Mouse (Mus musculus): Measurements from ENCODE around the gene Lmntd1. TPM values are rescaled to one million over a fixed set of nuclear protein-coding genes. Genes with fewer than 3 reads are reported as not detected.

Lmntd1 gene
- polyA plus RNA-seq, 1 experiment = not detected

DNA sequence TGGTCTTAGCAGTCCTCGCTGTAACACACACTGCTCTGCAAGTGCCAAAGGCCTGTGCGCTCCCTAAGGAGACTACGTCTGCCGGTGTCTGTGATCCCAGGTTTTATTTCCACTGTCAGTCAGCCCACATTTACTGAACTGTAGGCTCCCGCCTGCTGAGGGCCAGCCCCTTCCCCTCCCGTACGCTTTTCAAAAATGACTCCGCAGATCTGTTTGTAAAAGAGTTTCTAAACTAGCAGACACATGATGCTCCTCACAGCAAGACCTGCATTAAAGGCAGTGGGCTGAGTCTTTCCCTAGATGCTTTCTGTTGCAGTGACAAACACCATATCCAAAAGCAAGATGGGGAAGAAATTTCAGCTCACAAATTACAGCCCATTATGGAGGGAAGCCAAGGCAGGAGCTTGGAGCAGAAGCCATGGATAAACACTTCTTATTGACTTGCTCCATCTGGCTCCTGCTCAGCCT is 21.6 kb downstream of the Lmntd1 start:
- no peak overlapping the region for H3K27ac ChIP-seq (ENCODE audit: insufficient read depth, low read depth, low read length)
- WGBS = 65% methylated on average over 8 of the region's 8 CpGs
- TF ChIP-seq CTCF (IDR thresholded peaks at IDR 0.05; ENCODE audit: insufficient read depth, low read depth, low read length) (no peak), POLR2A (IDR thresholded peaks at IDR 0.05; ENCODE audit: insufficient read depth, low read depth, low read length) (no peak)
- peaks cover 3% of the 10 kb centered on the region; the same call in 1 of the 2 replicates for H3K4me1 ChIP-seq (ENCODE audit: control insufficient read depth, insufficient read depth, low read length)
- no peak overlapping the region for H3K4me3 ChIP-seq (ENCODE audit: insufficient read depth, low read depth, low read length)

DNA sequence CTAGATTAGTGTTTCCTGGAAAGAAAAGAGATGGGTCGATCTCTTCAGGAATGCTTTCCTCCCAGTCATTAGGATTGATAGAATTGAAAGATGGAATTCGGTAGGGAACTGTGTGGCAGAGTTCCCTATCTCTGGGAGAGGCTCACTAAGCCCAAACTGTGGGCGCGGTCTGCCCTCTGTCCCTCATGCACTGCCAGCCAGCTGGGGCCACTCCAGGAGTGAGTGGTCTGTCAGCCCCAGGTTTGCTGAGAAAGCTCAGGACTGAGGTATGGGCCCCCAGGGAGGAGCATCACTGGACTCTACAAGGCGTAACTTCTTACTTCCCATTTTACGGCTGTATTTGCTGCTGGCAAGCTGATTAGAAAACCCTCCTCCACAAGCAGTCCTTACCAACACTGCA is 22.1 kb downstream of the Lmntd1 start:
- 88% methylated on average over 6 of the region's 6 CpGs for WGBS
- no peak overlapping the region for H3K27ac ChIP-seq (ENCODE audit: insufficient read depth, low read depth, low read length)
- TF ChIP-seq CTCF (IDR thresholded peaks at IDR 0.05; ENCODE audit: insufficient read depth, low read depth, low read length) (no peak), POLR2A (IDR thresholded peaks at IDR 0.05; ENCODE audit: insufficient read depth, low read depth, low read length) (no peak)
- no peak overlapping the region for H3K4me3 ChIP-seq (ENCODE audit: insufficient read depth, low read depth, low read length)
- peaks cover 3% of the 10 kb centered on the region; the same call in 1 of the 2 replicates for H3K4me1 ChIP-seq (ENCODE audit: control insufficient read depth, insufficient read depth, low read length)

DNA sequence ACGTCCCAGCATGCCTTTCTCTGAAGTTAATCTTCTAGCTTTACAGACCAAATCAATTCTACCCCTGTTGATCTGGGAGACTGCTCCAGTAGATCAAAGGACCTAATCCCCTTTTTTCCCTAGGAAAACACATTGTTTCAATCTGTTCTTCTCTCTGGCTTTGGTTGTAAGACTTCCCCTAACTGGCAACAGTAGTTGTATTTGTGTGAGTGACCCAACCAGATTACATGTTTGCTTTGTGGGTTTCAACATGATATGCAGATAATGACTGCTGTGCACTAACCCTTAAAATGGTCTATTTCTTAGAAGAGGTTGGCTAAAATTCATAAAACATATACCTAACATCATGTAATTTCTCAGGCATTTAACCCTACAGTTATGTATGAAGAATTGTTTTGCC is 22.5 kb downstream of the Lmntd1 start:
- TF ChIP-seq CTCF (IDR thresholded peaks at IDR 0.05; ENCODE audit: insufficient read depth, low read depth, low read length) = no peak
- no peak for TF ChIP-seq POLR2A (IDR thresholded peaks at IDR 0.05; ENCODE audit: insufficient read depth, low read depth, low read length)

DNA sequence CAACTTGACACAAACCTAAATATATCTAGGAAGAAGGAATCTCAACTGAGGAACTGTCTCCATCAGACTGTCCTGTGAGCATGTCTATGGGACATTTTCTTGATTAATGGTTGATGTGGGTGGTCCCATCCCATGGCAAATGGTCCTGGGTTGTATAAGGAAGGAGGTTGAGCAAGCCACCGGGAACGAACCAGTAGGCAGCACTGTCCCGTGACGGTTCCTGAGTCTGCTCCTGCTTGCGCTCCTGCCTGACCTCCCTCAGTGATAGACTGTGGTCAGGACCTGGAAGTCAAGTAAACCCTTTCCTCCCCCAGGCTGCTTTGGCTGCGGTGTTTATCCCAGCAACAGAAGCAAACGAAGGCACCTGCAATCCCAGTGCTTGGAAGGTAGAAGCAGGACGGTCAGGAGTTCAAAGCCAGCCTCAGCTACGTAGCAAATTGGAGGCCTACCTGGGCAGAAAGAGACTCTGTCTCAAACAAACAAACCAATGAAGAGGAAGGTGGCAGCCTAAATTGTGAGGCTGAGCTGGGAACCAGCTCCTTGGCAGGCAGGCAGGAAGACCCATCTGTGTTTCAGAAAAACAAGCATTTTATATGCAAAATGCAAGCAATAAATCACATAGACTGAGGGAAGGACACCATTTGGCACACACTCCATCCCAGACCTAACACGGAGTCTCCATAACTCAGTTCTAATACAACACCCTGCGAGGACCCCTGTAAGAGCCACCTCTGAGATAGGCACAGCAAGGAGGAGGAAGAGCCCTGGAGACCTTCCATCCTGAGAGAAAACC is 23.4 kb downstream of the Lmntd1 start:
- no peak overlapping the region for H3K27ac ChIP-seq (ENCODE audit: insufficient read depth, low read depth, low read length)
- TF ChIP-seq POLR2A (IDR thresholded peaks at IDR 0.05; ENCODE audit: insufficient read depth, low read depth, low read length) = no peak
- no peak for TF ChIP-seq CTCF (IDR thresholded peaks at IDR 0.05; ENCODE audit: insufficient read depth, low read depth, low read length)
- 94% methylated on average over 11 of the region's 11 CpGs for WGBS
- no peak overlapping the region for H3K4me3 ChIP-seq (ENCODE audit: insufficient read depth, low read depth, low read length)
- peaks cover 3% of the 10 kb centered on the region; the same call in 1 of the 2 replicates for H3K4me1 ChIP-seq (ENCODE audit: control insufficient read depth, insufficient read depth, low read length)

More for the DNA sequence above, 22.5 kb downstream of the Lmntd1 start:
- peaks cover 3% of the 10 kb centered on the region; the same call in 1 of the 2 replicates for H3K4me1 ChIP-seq (ENCODE audit: control insufficient read depth, insufficient read depth, low read length)
- WGBS = 86% methylated on average over 1 of the region's 1 CpGs
- no peak overlapping the region for H3K27ac ChIP-seq (ENCODE audit: insufficient read depth, low read depth, low read length)
- H3K4me3 ChIP-seq (ENCODE audit: insufficient read depth, low read depth, low read length) = no peak overlapping the region

DNA sequence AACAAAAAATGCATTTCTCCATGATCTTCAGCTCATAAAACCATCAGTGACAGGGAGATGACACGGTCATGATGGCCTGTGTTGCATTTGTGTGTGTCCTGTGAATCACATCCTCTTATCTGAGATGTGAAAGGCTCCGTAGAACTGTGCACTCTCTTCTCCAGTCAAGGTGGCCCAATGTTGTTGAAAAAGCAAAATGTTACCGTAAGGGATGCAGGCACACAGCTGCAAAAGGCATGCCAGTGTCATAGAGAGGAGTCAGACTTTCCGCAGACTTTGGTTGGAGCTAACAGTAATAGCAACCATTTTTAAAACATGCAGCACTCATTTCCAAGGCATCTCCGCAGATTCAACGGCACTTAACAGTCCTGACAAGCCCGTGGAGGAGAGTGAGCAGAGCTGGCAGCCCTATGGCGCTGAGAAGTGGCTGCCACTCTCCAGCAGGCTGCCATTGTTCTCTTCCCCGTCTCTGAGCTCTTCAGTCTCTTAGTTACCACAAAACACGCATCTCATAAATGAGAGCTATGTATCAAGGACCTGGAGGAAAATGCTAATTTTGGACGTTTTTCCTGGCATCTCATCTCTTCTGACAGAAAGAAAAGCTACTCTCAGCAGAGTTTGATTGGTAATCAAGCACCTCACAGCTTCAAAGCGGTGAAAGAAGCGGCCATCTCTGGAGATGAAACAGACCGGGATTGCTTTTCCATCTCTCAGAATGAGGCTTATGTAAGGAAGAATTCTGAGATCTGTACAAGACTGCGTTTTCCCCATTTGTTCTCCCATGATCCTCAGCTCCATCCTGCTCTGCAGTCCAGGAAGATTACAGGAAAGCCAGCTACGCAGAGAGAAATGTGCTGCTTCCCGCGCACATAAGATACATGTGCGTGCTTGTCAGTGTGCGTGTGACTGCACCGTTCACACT is 28.8 kb downstream of the Lmntd1 start:
- TF ChIP-seq POLR2A (IDR thresholded peaks at IDR 0.05; ENCODE audit: insufficient read depth, low read depth, low read length) = no peak
- no peak for TF ChIP-seq CTCF (IDR thresholded peaks at IDR 0.05; ENCODE audit: insufficient read depth, low read depth, low read length)
- Histone ChIP-seq H3K4me1 (ENCODE audit: control insufficient read depth, insufficient read depth, low read length) (peaks cover 7% of the 10 kb centered on the region), H3K27ac (ENCODE audit: insufficient read depth, low read depth, low read length) (no peak overlapping the region), H3K4me3 (ENCODE audit: insufficient read depth, low read depth, low read length) (no peak overlapping the region)
- 48% methylated on average over 21 of the region's 21 CpGs for whole genome bisulfite sequencing

DNA sequence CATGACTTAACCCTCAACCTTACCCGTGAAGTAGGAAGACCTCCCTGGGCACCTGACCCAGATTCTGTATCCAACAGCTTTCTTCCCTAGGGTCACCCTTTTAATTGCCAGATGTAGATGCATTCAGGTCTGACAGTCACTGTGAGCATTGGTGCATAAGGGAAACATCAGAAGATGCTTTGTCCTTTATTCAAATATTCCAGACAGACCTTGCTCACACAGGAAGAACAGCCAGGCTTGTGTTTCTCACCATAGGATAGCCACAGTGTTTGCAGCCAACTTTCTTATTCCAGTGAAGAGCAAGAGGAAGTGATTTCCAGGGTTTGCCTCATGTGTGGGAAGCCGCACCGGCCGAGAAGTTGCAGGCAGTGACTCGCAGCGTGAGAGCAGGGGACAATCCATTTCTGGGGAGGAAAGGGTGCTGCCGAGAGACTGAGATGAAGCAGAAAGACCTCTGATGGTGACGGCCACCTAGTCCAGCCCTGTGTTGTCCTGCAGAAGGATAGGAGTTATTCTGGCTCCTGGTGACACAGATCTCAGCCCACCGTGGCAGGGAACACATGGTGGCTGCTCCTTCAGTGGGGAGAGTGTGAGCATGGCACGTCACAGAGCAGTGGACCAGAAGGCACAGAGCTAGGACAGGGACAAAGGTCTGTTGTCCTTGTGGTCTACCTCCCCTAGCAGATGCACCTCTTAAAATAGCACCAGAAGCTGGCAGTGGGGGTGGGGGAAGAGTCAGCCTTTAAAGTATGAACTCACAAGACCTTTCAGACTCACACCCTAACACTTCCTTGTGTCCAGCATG is 32.6 kb downstream of the Lmntd1 start:
- H3K4me1 ChIP-seq (ENCODE audit: control insufficient read depth, insufficient read depth, low read length) = peaks cover 11% of the 10 kb centered on the region
- WGBS = 44% methylated on average over 10 of the region's 10 CpGs
- no peak for TF ChIP-seq CTCF (IDR thresholded peaks at IDR 0.05; ENCODE audit: insufficient read depth, low read depth, low read length)
- TF ChIP-seq POLR2A (IDR thresholded peaks at IDR 0.05; ENCODE audit: insufficient read depth, low read depth, low read length) = no peak
- H3K4me3 ChIP-seq (ENCODE audit: insufficient read depth, low read depth, low read length) = no peak overlapping the region
- H3K27ac ChIP-seq (ENCODE audit: insufficient read depth, low read depth, low read length) = no peak overlapping the region

DNA sequence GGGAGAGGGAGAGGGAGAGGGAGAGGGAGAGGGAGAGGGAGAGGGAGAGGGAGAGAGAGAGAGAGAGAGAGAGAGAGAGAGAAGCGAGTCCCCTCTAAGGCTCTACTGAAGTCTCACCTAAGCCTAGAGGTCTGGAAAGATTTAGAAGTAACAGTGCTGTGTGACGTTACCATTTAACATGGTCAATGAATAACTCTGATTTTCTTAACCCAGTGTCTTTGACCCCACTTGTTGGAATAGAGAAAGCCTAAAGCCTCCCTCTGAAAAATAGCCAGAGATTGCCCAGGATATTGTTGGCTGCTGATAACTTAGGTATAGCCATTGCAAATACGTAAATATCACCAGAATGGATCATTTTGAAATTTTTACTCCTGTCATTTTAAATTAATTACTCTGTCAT is 34.4 kb downstream of the Lmntd1 start:
- WGBS = 96% methylated on average over 3 of the region's 3 CpGs
- no peak overlapping the region for H3K27ac ChIP-seq (ENCODE audit: insufficient read depth, low read depth, low read length)

DNA sequence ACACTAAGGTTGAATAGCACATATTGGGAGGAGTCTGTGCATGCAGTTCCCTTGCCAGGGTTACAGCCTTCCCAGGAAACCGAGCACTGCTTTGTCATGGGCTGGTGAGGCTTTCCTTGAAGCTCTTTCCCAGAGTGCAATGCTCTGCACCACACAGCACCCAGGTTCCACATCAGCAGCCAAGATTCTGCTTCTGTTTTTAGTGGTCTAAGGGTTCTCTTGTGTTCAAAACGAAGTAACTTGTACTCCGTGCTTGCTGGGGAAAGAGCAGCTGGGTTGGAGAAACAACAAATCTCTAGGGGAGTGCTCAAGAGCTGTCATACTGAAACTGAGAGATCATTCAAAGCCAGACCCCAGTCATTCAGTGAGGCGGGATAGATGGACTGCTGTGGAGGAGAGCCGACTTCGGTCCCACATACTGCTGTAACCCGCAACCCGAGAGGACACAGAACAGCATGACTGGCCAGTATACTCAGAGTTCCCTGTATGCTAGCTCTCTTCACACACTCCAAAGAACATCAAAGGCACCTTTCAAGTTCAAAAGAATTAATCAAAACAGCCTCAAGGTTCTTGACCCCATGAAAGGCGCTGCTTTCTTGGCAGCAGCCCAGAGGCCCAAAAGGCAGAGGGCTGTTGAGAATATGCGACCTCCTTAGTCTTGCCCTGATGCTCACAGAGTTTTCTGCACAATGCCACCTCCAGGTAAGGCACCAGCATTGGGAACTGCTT is 35.5 kb downstream of the Lmntd1 start:
- TF ChIP-seq POLR2A (IDR thresholded peaks at IDR 0.05; ENCODE audit: insufficient read depth, low read depth, low read length) = no peak
- H3K4me1 ChIP-seq (ENCODE audit: control insufficient read depth, insufficient read depth, low read length) = peaks cover 9% of the 10 kb centered on the region
- H3K27ac ChIP-seq (ENCODE audit: insufficient read depth, low read depth, low read length) = peak overlapping the region; percentile 29
- H3K4me3 ChIP-seq (ENCODE audit: insufficient read depth, low read depth, low read length) = no peak overlapping the region
- WGBS = 40% methylated on average over 10 of the region's 10 CpGs

More for the DNA sequence above, 34.4 kb downstream of the Lmntd1 start:
- TF ChIP-seq POLR2A (IDR thresholded peaks at IDR 0.05; ENCODE audit: insufficient read depth, low read depth, low read length) = no peak
- no peak for TF ChIP-seq CTCF (IDR thresholded peaks at IDR 0.05; ENCODE audit: insufficient read depth, low read depth, low read length)
- peaks cover 9% of the 10 kb centered on the region for H3K4me1 ChIP-seq (ENCODE audit: control insufficient read depth, insufficient read depth, low read length)
- H3K4me3 ChIP-seq (ENCODE audit: insufficient read depth, low read depth, low read length) = no peak overlapping the region

All from olfactory bulb, adult 2 months (tissue).